Mouse (Mus musculus) heart, adult 2 months (tissue): ENCODE data around the gene Jdp2. TPM values are rescaled to one million over a fixed set of nuclear protein-coding genes. Genes with fewer than 3 reads are reported as not detected.

Source experiments
- DNase-seq, 2 experiments: peaks; one replicate each; pipeline ENCODE4 v3.0.0; 2021
- H3K27ac ChIP-seq: fragments of 200-600 bp; 2 replicates; pipeline ENCODE4 v1.8.1; 2022
- H3K27me3 ChIP-seq: fragments of 200-500 bp; 2 replicates; pipeline ENCODE4 v1.6.1; 2012; ENCODE audit warnings: mild to moderate bottlenecking, low read length, inconsistent platforms, mixed read lengths; ENCODE audit not compliant: control insufficient read depth, insufficient read depth
- H3K36me3 ChIP-seq: fragments of 200-500 bp; 2 replicates; pipeline ENCODE4 v1.6.1; 2012; ENCODE audit warnings: low read length, inconsistent platforms; ENCODE audit not compliant: control insufficient read depth, insufficient read depth
- H3K4me1 ChIP-seq: fragments of 200-500 bp; 2 replicates; pipeline ENCODE4 v1.6.1; 2011; ENCODE audit warnings: low read length; ENCODE audit not compliant: control insufficient read depth, insufficient read depth
- H3K4me3 ChIP-seq: fragments of 200-600 bp; 2 replicates; pipeline ENCODE4 v1.8.1; 2022
- H3K79me2 ChIP-seq: fragments of 200-500 bp; replicated peaks from 2 replicates; pipeline ENCODE4 v1.6.1; 2012; ENCODE audit warnings: mild to moderate bottlenecking, inconsistent platforms, low read length, moderate library complexity, mixed read lengths; ENCODE audit not compliant: control insufficient read depth, insufficient read depth
- H3K9ac ChIP-seq: fragments of 200-500 bp; 2 replicates; pipeline ENCODE4 v1.6.1; 2012; ENCODE audit warnings: low read depth, mild to moderate bottlenecking, control low read depth, inconsistent platforms, low read length, mixed read lengths
- CTCF ChIP-seq: fragments of 200-600 bp; IDR thresholded peaks from 2 replicates; pipeline ENCODE4 v1.8.1; 2022; ENCODE audit warnings: antibody characterized with exemption, mild to moderate bottlenecking, moderate library complexity
- EP300 ChIP-seq: fragments of 200-500 bp; IDR thresholded peaks from 2 replicates; pipeline ENCODE4 v1.6.1; 2011; ENCODE audit warnings: low read depth, low read length, control low read depth; ENCODE audit not compliant: insufficient read depth
- POLR2A ChIP-seq: fragments of 200-500 bp; IDR thresholded peaks from 2 replicates; pipeline ENCODE4 v1.6.1; 2011; ENCODE audit warnings: mild to moderate bottlenecking, low read depth, low read length, control low read depth; ENCODE audit not compliant: insufficient read depth
- WGBS: fragments of 180-500 bp; shearing (Covaris S2); methylation state at CpG from one replicate; pipeline ENCODE4 v1.1.7; 2018; 5-methylcytosine and 5-hydroxymethylcytosine counted together
- intact Hi-C: fragments of 180-260 bp; cut with DNase I; formaldehyde crosslinking; loops from one replicate; pipeline ENCODE4 v1.15.1; 2025
- long read RNA-seq: library from polyadenylated mRNA; stranded (forward); transcript quantifications from one replicate; pipeline ENCODE4 v2.0.0, GENCODE M21; 2021
- polyA plus RNA-seq: library from polyadenylated mRNA; depleted of rRNA; stranded (reverse); fragments of >200 nt; gene quantifications from 2 replicates; pipeline ENCODE4 v1.2.3, GENCODE M21; 2012; rRNA removed
- total RNA-seq, 2 experiments: library from RNA; stranded (reverse); gene quantifications; 2 replicates each; pipeline ENCODE4 v1.2.3; 2021

The Jdp2 gene
- total RNA-seq = 10 to 100 TPM in 1 of 2 experiments, 1 to 10 TPM in 1; 7.5 to 15.9 TPM
- polyA plus RNA-seq = 4.3 and 4.6 TPM in 2 replicates
- long read RNA-seq, transcript Jdp2-201 (4 exons, 1,643 nt) = major isoform, 6 of 7 reads
- long read RNA-seq, partial matches to known transcripts = 0 of 7 reads
- long read RNA-seq, other reads (novel, unspliced or antisense) = 0 of 7 reads

- intact Hi-C loops = loop anchor here (2.0 kb wide), 1 partner anchor 26 kb away; no protein-coding TSS in a partner anchor
- H3K36me3 ChIP-seq = no peaks in the 10 kb centered on the region
- under 1% methylated on average over 84 of the region's 90 CpGs for WGBS
- H3K27me3 ChIP-seq = no peaks in the 10 kb centered on the region
- peak within 1 kb of the TSS; percentile 98 for H3K27ac ChIP-seq
- H3K4me1 ChIP-seq = peaks cover 22% of the 10 kb centered on the region
- DNase-seq = peak; percentile 95 to 97
- no peaks in the 10 kb centered on the region for H3K79me2 ChIP-seq
- peak within 1 kb of the TSS; percentile 63 for H3K4me3 ChIP-seq
- no peak for TF ChIP-seq EP300
- TF ChIP-seq CTCF = peak; percentile 24; the same call in 1 of the 2 replicates
- TF ChIP-seq POLR2A = peak; percentile 51
- peak within 1 kb of the TSS; percentile 91 for H3K9ac ChIP-seq
These were observed at the start of gene Jdp2 for GRCm38 (mm10) chr12:85598611-85599477. Gene Jdp2, plus strand, starts transcription at chr12:85599027.

- no peak for DNase-seq
- no peaks in the 10 kb centered on the region for H3K36me3 ChIP-seq
- H3K27ac ChIP-seq = no peak overlapping the region
- 95% methylated on average over 8 of the region's 8 CpGs for WGBS
- no peaks in the 10 kb centered on the region for H3K27me3 ChIP-seq
- no peak overlapping the region for H3K9ac ChIP-seq
- H3K4me1 ChIP-seq = peaks cover 2% of the 10 kb centered on the region; the same call in 1 of the 2 replicates
- H3K4me3 ChIP-seq = no peak overlapping the region
- TF ChIP-seq POLR2A = no peak
- no peak for TF ChIP-seq CTCF
- TF ChIP-seq EP300 = no peak
- intact Hi-C loops = no loop called here
- no peaks in the 10 kb centered on the region for H3K79me2 ChIP-seq
These were observed 49.2 kb upstream of the Jdp2 start for GRCm38 (mm10) chr12:85549661-85550060.

- H3K4me1 ChIP-seq = peaks cover 2% of the 10 kb centered on the region; the same call in 1 of the 2 replicates
- no peaks in the 10 kb centered on the region for H3K27me3 ChIP-seq
- H3K9ac ChIP-seq = no peak overlapping the region
- WGBS = 87% methylated on average over 4 of the region's 4 CpGs
- DNase-seq = no peak
- no peak overlapping the region for H3K4me3 ChIP-seq
- H3K27ac ChIP-seq = no peak overlapping the region
- no peaks in the 10 kb centered on the region for H3K36me3 ChIP-seq
- no peak for TF ChIP-seq EP300
- TF ChIP-seq POLR2A = no peak
- H3K79me2 ChIP-seq = no peaks in the 10 kb centered on the region
- intact Hi-C loops = no loop called here
These were observed 48.4 kb upstream of the Jdp2 start for GRCm38 (mm10) chr12:85550435-85550834.

GRCm38 (mm10) chr12:85559299-85559698 is 39.5 kb upstream of the Jdp2 start:
- 34% methylated on average over 10 of the region's 10 CpGs for WGBS
- intact Hi-C loops = no loop called here
- no peak for DNase-seq

GRCm38 (mm10) chr12:85565441-85565840 is 33.4 kb upstream of the Jdp2 start:
- no peak overlapping the region for H3K9ac ChIP-seq
- intact Hi-C loops = no loop called here
- no peak overlapping the region for H3K27ac ChIP-seq
- peaks cover 6% of the 10 kb centered on the region; the same call in 1 of the 2 replicates for H3K4me1 ChIP-seq
- H3K27me3 ChIP-seq = no peaks in the 10 kb centered on the region
- H3K79me2 ChIP-seq = no peaks in the 10 kb centered on the region
- WGBS = 90% methylated on average over 2 of the region's 2 CpGs
- H3K36me3 ChIP-seq = no peaks in the 10 kb centered on the region
- TF ChIP-seq POLR2A (no peak), EP300 (no peak), CTCF (no peak)
- H3K4me3 ChIP-seq = no peak overlapping the region
- DNase-seq = no peak

More at GRCm38 (mm10) chr12:85559299-85559698, 39.5 kb upstream of the Jdp2 start:
- Histone ChIP-seq H3K4me3 (no peak overlapping the region), H3K27ac (no peak overlapping the region), H3K79me2 (no peaks in the 10 kb centered on the region), H3K4me1 (no peaks in the 10 kb centered on the region), H3K27me3 (no peaks in the 10 kb centered on the region), H3K9ac (no peak overlapping the region), H3K36me3 (no peaks in the 10 kb centered on the region)
- no peak for TF ChIP-seq POLR2A
- no peak for TF ChIP-seq CTCF
- no peak for TF ChIP-seq EP300

- TF ChIP-seq EP300 = no peak
- no peak for TF ChIP-seq CTCF
- no peak for TF ChIP-seq POLR2A
- no peak for DNase-seq
- intact Hi-C loops = no loop called here
- no peaks in the 10 kb centered on the region for H3K79me2 ChIP-seq
- no peak overlapping the region for H3K4me3 ChIP-seq
- no peak overlapping the region for H3K9ac ChIP-seq
- H3K36me3 ChIP-seq = no peaks in the 10 kb centered on the region
- H3K27me3 ChIP-seq = no peaks in the 10 kb centered on the region
- no peak overlapping the region for H3K27ac ChIP-seq
- H3K4me1 ChIP-seq = peaks cover 8% of the 10 kb centered on the region
- 91% methylated on average over 3 of the region's 3 CpGs for WGBS
These were observed 30.5 kb upstream of the Jdp2 start for GRCm38 (mm10) chr12:85568298-85568697.
